Mouse (Mus musculus) limb, embryonic 15.5 days (tissue): ENCODE results near the gene Tecta. TPM values are rescaled to one million over a fixed set of nuclear protein-coding genes. Genes with fewer than 3 reads are reported as not detected.

ENCODE experiments used
- ATAC-seq: fragments of 200-750 bp; cut with Nextera tagmentation; 2 replicates; pipeline ENCODE4 v1.8.0; 2017; ENCODE audit warnings: low read depth, moderate TSS enrichment; ENCODE audit not compliant: insufficient number of reproducible peaks, low FRiP score, low TSS enrichment
- H3K27ac ChIP-seq: fragments of 300-500 bp; sonication (generic); 2 replicates; pipeline ENCODE4 v1.5.1; 2015; ENCODE audit warnings: moderate library complexity, mild to moderate bottlenecking, inconsistent platforms
- H3K27me3 ChIP-seq: fragments of 300-500 bp; sonication (generic); 2 replicates; pipeline ENCODE4 v1.6.1; 2015; ENCODE audit warnings: inconsistent platforms
- H3K36me3 ChIP-seq: fragments of 300-500 bp; sonication (generic); 2 replicates; pipeline ENCODE4 v1.6.1; 2015; ENCODE audit warnings: inconsistent platforms
- H3K4me1 ChIP-seq: fragments of 300-500 bp; sonication (generic); 2 replicates; pipeline ENCODE4 v1.6.1; 2015; ENCODE audit warnings: inconsistent platforms
- H3K4me2 ChIP-seq: fragments of 300-500 bp; sonication (generic); 2 replicates; pipeline ENCODE4 v1.6.1; 2015; ENCODE audit warnings: mild to moderate bottlenecking, inconsistent platforms
- H3K4me3 ChIP-seq: fragments of 300-500 bp; sonication (generic); 2 replicates; pipeline ENCODE4 v1.5.1; 2015; ENCODE audit warnings: mild to moderate bottlenecking, inconsistent platforms
- H3K9ac ChIP-seq: fragments of 300-500 bp; sonication (generic); 2 replicates; pipeline ENCODE4 v1.6.1; 2015; ENCODE audit warnings: inconsistent platforms
- H3K9me3 ChIP-seq: fragments of 300-500 bp; sonication (generic); 2 replicates; pipeline ENCODE4 v1.6.1; 2016; ENCODE audit warnings: inconsistent platforms
- WGBS: fragments of 180-500 bp; shearing (Covaris S2); methylation state at CpG from one replicate; pipeline ENCODE4 v1.1.7; 2015; 5-methylcytosine and 5-hydroxymethylcytosine counted together
- polyA plus RNA-seq: library from polyadenylated mRNA; unstranded; fragments of >200 nt; fragmentation: Nextera tagmentation; extraction: Ambion mirVana; gene quantifications from 2 replicates; pipeline ENCODE4 v1.2.1, GENCODE M21; 2015

Tecta gene
- polyA plus RNA-seq, 1 experiment from 2014 or later = 0.20 TPM

GRCm38 (mm10) chr9:42315816-42316215 lies 83.9 kb downstream of the Tecta start:
- no peaks in the 10 kb centered on the region for H3K27me3 ChIP-seq
- H3K4me2 ChIP-seq = no peak overlapping the region
- H3K27ac ChIP-seq = no peak overlapping the region
- H3K36me3 ChIP-seq = no peaks in the 10 kb centered on the region
- H3K9ac ChIP-seq = no peak overlapping the region
- H3K9me3 ChIP-seq = no peaks in the 10 kb centered on the region
- no peak overlapping the region for H3K4me3 ChIP-seq
- no peaks in the 10 kb centered on the region; the same call in 1 of the 2 replicates for H3K4me1 ChIP-seq
- ATAC-seq = no peak
- WGBS = 59% methylated on average over 3 of the region's 3 CpGs

- no peaks in the 10 kb centered on the region for H3K9me3 ChIP-seq
Observed at GRCm38 (mm10) chr9:42314959-42315358, 84.8 kb downstream of the Tecta start.

GRCm38 (mm10) chr9:42314388-42314787 lies 85.3 kb downstream of the Tecta start:
- Histone ChIP-seq H3K27me3 (no peaks in the 10 kb centered on the region), H3K4me3 (no peak overlapping the region), H3K27ac (no peak overlapping the region), H3K9ac (no peak overlapping the region), H3K9me3 (no peaks in the 10 kb centered on the region), H3K4me1 (no peaks in the 10 kb centered on the region; the same call in 1 of the 2 replicates), H3K4me2 (no peak overlapping the region), H3K36me3 (no peaks in the 10 kb centered on the region)
- WGBS = 86% methylated on average over 6 of the region's 6 CpGs
- no peak for ATAC-seq

More at GRCm38 (mm10) chr9:42314959-42315358, 84.8 kb downstream of the Tecta start:
- Histone ChIP-seq H3K4me1 (no peaks in the 10 kb centered on the region; the same call in 1 of the 2 replicates), H3K36me3 (no peaks in the 10 kb centered on the region), H3K4me2 (no peak overlapping the region), H3K27ac (no peak overlapping the region), H3K4me3 (no peak overlapping the region), H3K27me3 (no peaks in the 10 kb centered on the region), H3K9ac (no peak overlapping the region)
- WGBS = 57% methylated on average over 4 of the region's 4 CpGs
- no peak for ATAC-seq

GRCm38 (mm10) chr9:42313872-42314271 lies 85.9 kb downstream of the Tecta start:
- no peaks in the 10 kb centered on the region for H3K36me3 ChIP-seq
- no peak overlapping the region for H3K4me3 ChIP-seq
- H3K27me3 ChIP-seq = no peaks in the 10 kb centered on the region
- no peaks in the 10 kb centered on the region; the same call in 1 of the 2 replicates for H3K4me1 ChIP-seq
- no peak for ATAC-seq
- H3K27ac ChIP-seq = no peak overlapping the region
- H3K4me2 ChIP-seq = no peak overlapping the region
- WGBS = 13% methylated on average over 3 of the region's 3 CpGs
- no peak overlapping the region for H3K9ac ChIP-seq
- H3K9me3 ChIP-seq = no peaks in the 10 kb centered on the region

GRCm38 (mm10) chr9:42311311-42311710 lies 88.4 kb downstream of the Tecta start:
- no peak for ATAC-seq
- Histone ChIP-seq H3K4me2 (no peak overlapping the region), H3K36me3 (no peaks in the 10 kb centered on the region), H3K9ac (no peak overlapping the region), H3K27me3 (no peaks in the 10 kb centered on the region), H3K4me1 (no peaks in the 10 kb centered on the region; the same call in 1 of the 2 replicates), H3K4me3 (no peak overlapping the region), H3K27ac (no peak overlapping the region), H3K9me3 (no peaks in the 10 kb centered on the region)
- 87% methylated on average over 3 of the region's 3 CpGs for WGBS

GRCm38 (mm10) chr9:42303894-42304293 lies 95.8 kb downstream of the Tecta start:
- Histone ChIP-seq H3K36me3 (no peaks in the 10 kb centered on the region), H3K9ac (no peak overlapping the region), H3K4me1 (no peaks in the 10 kb centered on the region), H3K27ac (no peak overlapping the region), H3K4me3 (no peak overlapping the region), H3K9me3 (no peaks in the 10 kb centered on the region), H3K4me2 (no peak overlapping the region), H3K27me3 (no peaks in the 10 kb centered on the region)
- WGBS = 85% methylated on average over 4 of the region's 4 CpGs
- ATAC-seq = no peak

GRCm38 (mm10) chr9:42301082-42301633 lies 98.6 kb downstream of the Tecta start:
- Histone ChIP-seq H3K4me1 (no peaks in the 10 kb centered on the region), H3K36me3 (no peaks in the 10 kb centered on the region)

GRCm38 (mm10) chr9:42296297-42296922 lies 103.3 kb downstream of the Tecta start:
- H3K9me3 ChIP-seq = no peaks in the 10 kb centered on the region
- H3K4me3 ChIP-seq = no peak overlapping the region
- no peaks in the 10 kb centered on the region for H3K4me1 ChIP-seq
- 87% methylated on average over 10 of the region's 10 CpGs for WGBS
- no peak overlapping the region for H3K27ac ChIP-seq
- no peak overlapping the region for H3K4me2 ChIP-seq
- H3K9ac ChIP-seq = no peak overlapping the region
- no peak for ATAC-seq
- H3K27me3 ChIP-seq = no peaks in the 10 kb centered on the region
- no peaks in the 10 kb centered on the region for H3K36me3 ChIP-seq

More at GRCm38 (mm10) chr9:42301082-42301633, 98.6 kb downstream of the Tecta start:
- Histone ChIP-seq H3K27ac (no peak overlapping the region), H3K4me3 (no peak overlapping the region), H3K9me3 (no peaks in the 10 kb centered on the region), H3K4me2 (no peak overlapping the region), H3K9ac (no peak overlapping the region), H3K27me3 (no peaks in the 10 kb centered on the region)
- 80% methylated on average over 6 of the region's 6 CpGs for WGBS
- no peak for ATAC-seq

GRCm38 (mm10) chr9:42294131-42294530 lies 105.6 kb downstream of the Tecta start:
- H3K9ac ChIP-seq = no peak overlapping the region
- 72% methylated on average over 2 of the region's 2 CpGs for WGBS
- H3K4me3 ChIP-seq = no peak overlapping the region
- H3K4me1 ChIP-seq = no peaks in the 10 kb centered on the region
- H3K9me3 ChIP-seq = no peaks in the 10 kb centered on the region
- no peaks in the 10 kb centered on the region for H3K27me3 ChIP-seq
- H3K4me2 ChIP-seq = no peak overlapping the region
- no peaks in the 10 kb centered on the region for H3K36me3 ChIP-seq
- no peak for ATAC-seq
- H3K27ac ChIP-seq = no peak overlapping the region

GRCm38 (mm10) chr9:42293596-42293995 lies 106.1 kb downstream of the Tecta start:
- ATAC-seq = no peak
- WGBS = 83% methylated on average over 3 of the region's 3 CpGs
- Histone ChIP-seq H3K4me1 (no peaks in the 10 kb centered on the region), H3K4me3 (no peak overlapping the region), H3K27ac (no peak overlapping the region), H3K9ac (no peak overlapping the region), H3K27me3 (no peaks in the 10 kb centered on the region), H3K36me3 (no peaks in the 10 kb centered on the region), H3K9me3 (no peaks in the 10 kb centered on the region), H3K4me2 (no peak overlapping the region)

GRCm38 (mm10) chr9:42293051-42293450 lies 106.7 kb downstream of the Tecta start:
- no peak overlapping the region for H3K4me2 ChIP-seq
- no peak overlapping the region for H3K27ac ChIP-seq
- 43% methylated on average over 7 of the region's 7 CpGs for WGBS
- H3K4me1 ChIP-seq = no peaks in the 10 kb centered on the region
- no peaks in the 10 kb centered on the region for H3K36me3 ChIP-seq
- H3K4me3 ChIP-seq = no peak overlapping the region
- H3K27me3 ChIP-seq = no peaks in the 10 kb centered on the region
- H3K9ac ChIP-seq = no peak overlapping the region
- no peaks in the 10 kb centered on the region for H3K9me3 ChIP-seq
- no peak for ATAC-seq

GRCm38 (mm10) chr9:42279676-42280075 lies 120.1 kb downstream of the Tecta start:
- H3K4me2 ChIP-seq = no peak overlapping the region
- WGBS = 65% methylated on average over 4 of the region's 4 CpGs
- no peak overlapping the region for H3K27ac ChIP-seq
- ATAC-seq = no peak
- no peaks in the 10 kb centered on the region for H3K9me3 ChIP-seq
- H3K36me3 ChIP-seq = no peaks in the 10 kb centered on the region
- no peaks in the 10 kb centered on the region for H3K4me1 ChIP-seq
- H3K27me3 ChIP-seq = no peaks in the 10 kb centered on the region
- H3K9ac ChIP-seq = no peak overlapping the region
- H3K4me3 ChIP-seq = no peak overlapping the region
